ENCODE assay signal across 24 mouse cellular contexts in the genomic region with DNA sequence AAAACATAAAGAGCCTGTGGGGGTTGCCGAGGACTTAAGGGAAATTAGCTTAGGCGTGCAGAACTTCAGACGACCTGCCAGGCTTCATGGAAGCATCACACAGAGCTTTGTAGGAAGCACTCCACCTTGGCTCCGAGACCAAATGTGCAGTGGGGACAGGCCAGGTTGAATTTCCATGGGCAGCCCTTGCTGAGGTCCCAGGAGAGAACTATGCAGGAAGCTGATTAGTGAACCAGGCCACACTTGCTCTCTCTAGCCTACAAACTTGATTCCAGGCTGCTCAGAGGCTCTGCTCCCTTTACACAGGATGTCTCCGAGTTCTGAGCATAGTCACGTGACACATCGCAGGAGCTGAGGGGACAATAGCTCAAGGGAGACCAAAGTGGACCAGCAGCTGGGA.
DNase-seq lines count a peak whose midpoint lies in the region; ATAC-seq and TF ChIP-seq lines count a peak whose summit lies in the region.
"Had no signal": no experiment of that assay in that cellular context is flagged by ENCODE, and none has a peak within 500 bp of the region (broad histone marks: within the 10 kb centered on the region; RNA-seq: fewer than 3 reads in every experiment).

No protein-coding gene starts in this region.

- intact Hi-C loops in heart, adult 2 months (cut with DNase I): no loop called here

- 39% methylated on average over 7 of the region's 7 CpGs for WGBS in heart, adult 2 months
- 65% methylated on average over 7 of the region's 7 CpGs for WGBS in hindbrain, embryonic 12.5 days

- no peaks in the 10 kb centered on the region for H3K4me1 ChIP-seq in heart, adult 2 months (ENCODE audit: control insufficient read depth, insufficient read depth, low read length)
- peaks cover 4% of the 10 kb centered on the region; the same call in 1 of the 2 replicates for H3K4me1 ChIP-seq in hindbrain, embryonic 12.5 days
- H3K4me1 ChIP-seq: embryonic facial prominence, embryonic 15.5 days; heart, embryonic 15.5 days; neural tube, embryonic 13.5 days had no signal

- no peaks in the 10 kb centered on the region for H3K79me2 ChIP-seq in heart, adult 2 months (replicated peaks; ENCODE audit: control insufficient read depth, insufficient read depth, low read length)

- DNase-seq in cerebellum, adult 9-11 months: peak; percentile 37
- DNase-seq in cerebellum, postnatal 4 days (ENCODE audit: low spot score in 2 of 2): no peak
- peak; percentile 84 for DNase-seq in heart, adult 11 months
- no peak for DNase-seq in heart, adult 2 months
- peak; percentile 43 for DNase-seq in R1 (ENCODE audit: low read depth, low spot score)
- DNase-seq in retina, postnatal 1 day: peak; percentile 47
- DNase-seq: adrenal gland, postnatal 14 days; gastrocnemius, postnatal 25 days; heart, postnatal 36 days; kidney, adult 18-20 months; liver, postnatal 0 days had no signal

- H3K27me3 ChIP-seq in heart, adult 2 months (ENCODE audit: control insufficient read depth, insufficient read depth, low read length): no peaks in the 10 kb centered on the region
- no peaks in the 10 kb centered on the region for H3K27me3 ChIP-seq in hindbrain, embryonic 12.5 days
- H3K27me3 ChIP-seq: embryonic facial prominence, embryonic 15.5 days; heart, embryonic 15.5 days; neural tube, embryonic 13.5 days had no signal

- ATAC-seq in hindbrain, embryonic 12.5 days (ENCODE audit: low FRiP score): no peak
- ATAC-seq: forebrain, embryonic 16.5 days; inflammation-experienced regulatory T-cells, adult 6 months; liver, postnatal 0 days; lung, postnatal 0 days; midbrain, embryonic 16.5 days had no signal

- no peak overlapping the region for H3K4me3 ChIP-seq in heart, adult 2 months
- no peak overlapping the region for H3K4me3 ChIP-seq in hindbrain, embryonic 12.5 days
- H3K4me3 ChIP-seq: embryonic facial prominence, embryonic 15.5 days; heart, embryonic 15.5 days; myocyte; neural tube, embryonic 13.5 days had no signal

- no peak overlapping the region for H3K27ac ChIP-seq in heart, adult 2 months
- H3K27ac ChIP-seq in hindbrain, embryonic 12.5 days: no peak overlapping the region
- H3K27ac ChIP-seq: embryonic facial prominence, embryonic 15.5 days; heart, embryonic 15.5 days; hindbrain, embryonic 14.5 days; macrophage; neural tube, embryonic 13.5 days; stomach, postnatal 0 days had no signal

- H3K9ac ChIP-seq in heart, adult 2 months (ENCODE audit: low read depth, low read length): no peak overlapping the region
- no peak overlapping the region for H3K9ac ChIP-seq in hindbrain, embryonic 12.5 days
- H3K9ac ChIP-seq: embryonic facial prominence, embryonic 15.5 days; heart, embryonic 15.5 days; hindbrain, embryonic 14.5 days; liver, postnatal 0 days; neural tube, embryonic 13.5 days had no signal

- no peak for TF ChIP-seq CTCF in heart, adult 2 months (IDR thresholded peaks at IDR 0.05)

- TF ChIP-seq POLR2A in heart, adult 2 months (IDR thresholded peaks at IDR 0.05; ENCODE audit: insufficient read depth, low read depth, low read length): no peak

- no peak overlapping the region for H3K4me2 ChIP-seq in hindbrain, embryonic 12.5 days (replicated peaks)
- H3K4me2 ChIP-seq: embryonic facial prominence, embryonic 15.5 days; heart, embryonic 15.5 days; hindbrain, embryonic 14.5 days; liver, embryonic 11.5 days; neural tube, embryonic 13.5 days had no signal

- no peak for TF ChIP-seq EP300 in heart, adult 2 months (IDR thresholded peaks at IDR 0.05; ENCODE audit: insufficient read depth, low read depth, low read length)

- 0 out of 2 replicates have a peak, but pooled peaks cover 4% of the 10 kb centered on the region for H3K9me3 ChIP-seq in hindbrain, embryonic 12.5 days (replicated peaks)
- H3K9me3 ChIP-seq: embryonic facial prominence, embryonic 15.5 days; heart, embryonic 15.5 days; neural tube, embryonic 13.5 days had no signal

- H3K36me3 ChIP-seq in heart, adult 2 months (ENCODE audit: control insufficient read depth, insufficient read depth, low read length): no peaks in the 10 kb centered on the region
- no peaks in the 10 kb centered on the region for H3K36me3 ChIP-seq in hindbrain, embryonic 12.5 days
- H3K36me3 ChIP-seq: embryonic facial prominence, embryonic 15.5 days; heart, embryonic 15.5 days; neural tube, embryonic 13.5 days had no signal

Comparison
In these comparisons a context has a peak if more than half of its experiments do, and no peak if none do; other contexts are left out.
1. DNase-seq: peak in cerebellum, adult 9-11 months (single experiment), heart, adult 11 months (single experiment), R1 (single experiment) and retina, postnatal 1 day (single experiment); none in cerebellum, postnatal 4 days (0 of 2) and heart, adult 2 months (0 of 2).